Mouse (Mus musculus) kidney, postnatal 25 days (tissue): ENCODE results near the gene Aip.

Experiments used
- DNase-seq, 2 experiments: peaks; one replicate each; pipeline ENCODE4 v3.0.0; 2021; ENCODE audit warnings: mixed read lengths in 2 of 2

Gene Aip

DNA sequence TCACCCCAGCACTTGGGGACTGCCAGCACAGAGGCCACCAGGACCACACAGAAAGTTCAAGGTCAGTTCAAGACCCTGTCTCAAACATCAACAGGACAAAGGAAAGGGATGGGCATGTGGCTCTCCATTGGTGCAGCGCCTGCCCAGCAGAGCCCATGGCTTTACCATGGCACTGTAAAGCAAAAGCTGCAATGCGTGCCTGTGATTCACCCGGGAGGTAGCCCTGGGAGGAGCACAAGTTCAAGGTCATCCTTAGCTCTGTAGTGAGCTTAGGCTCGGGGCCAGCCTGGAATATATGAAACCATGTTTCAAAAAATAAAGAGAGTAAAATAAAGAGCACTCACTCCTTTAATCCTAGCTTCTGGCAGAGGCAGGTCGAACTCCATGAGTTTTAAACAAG, 26.2 kb upstream of the Aip start:
- no peak for DNase-seq

DNA sequence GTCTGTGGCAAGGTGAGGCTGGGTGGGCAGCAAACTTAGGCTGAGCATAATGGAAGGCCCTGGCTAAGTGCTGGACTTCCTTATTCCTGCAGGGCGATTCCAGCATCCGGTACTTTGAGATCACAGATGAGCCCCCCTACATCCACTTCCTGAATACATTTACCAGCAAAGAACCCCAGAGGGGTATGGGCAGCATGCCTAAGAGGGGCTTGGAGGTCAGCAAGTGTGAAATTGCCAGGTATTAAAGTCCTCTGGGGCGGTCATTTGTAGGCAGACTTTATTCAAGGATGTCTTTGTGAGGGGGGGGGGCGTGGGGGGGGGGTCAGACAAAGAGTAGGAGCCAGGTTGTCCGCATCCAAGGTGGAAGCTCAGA, 25.8 kb upstream of the Aip start:
- no peak for DNase-seq

DNA sequence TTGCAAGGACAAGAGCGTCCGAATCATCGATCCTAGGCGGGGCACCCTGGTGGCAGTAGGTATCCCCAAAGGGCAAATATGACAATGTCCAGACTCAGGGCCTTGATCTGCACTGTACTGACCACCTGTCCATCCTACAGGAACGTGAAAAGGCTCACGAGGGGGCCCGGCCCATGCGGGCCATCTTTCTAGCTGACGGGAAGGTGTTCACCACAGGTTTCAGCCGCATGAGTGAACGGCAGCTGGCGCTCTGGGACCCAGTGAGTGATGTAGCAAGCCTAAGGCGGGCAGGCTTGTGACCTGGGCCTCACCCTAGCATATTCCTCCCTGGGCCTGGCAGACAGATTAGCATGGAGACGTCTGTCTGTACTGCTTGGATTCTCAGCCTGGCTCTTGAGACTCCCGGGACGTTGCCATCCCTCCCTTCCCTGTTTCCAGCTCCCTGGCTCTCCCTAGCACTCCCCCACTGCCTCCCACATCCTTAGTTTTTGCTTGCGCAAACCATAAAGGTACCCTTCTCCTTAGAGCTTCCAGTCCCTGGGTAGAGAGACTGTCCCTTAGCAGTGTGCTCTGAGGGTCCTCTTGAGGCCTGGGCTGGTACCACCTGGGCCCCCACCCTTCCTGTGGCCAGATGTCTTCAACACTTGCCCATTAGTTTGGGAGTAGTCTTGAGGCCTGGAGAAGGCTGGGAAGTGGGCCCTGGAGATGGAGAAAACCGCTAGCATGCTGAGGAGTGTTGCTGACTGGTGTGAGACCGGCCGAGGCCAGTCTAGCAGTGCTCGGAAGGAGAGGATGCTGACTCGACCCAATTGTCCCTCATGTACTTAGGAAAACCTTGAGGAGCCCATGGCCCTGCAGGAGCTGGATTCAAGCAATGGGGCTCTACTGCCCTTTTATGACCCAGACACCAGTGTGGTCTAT, 25.2 kb upstream of the Aip start:
- no peak for DNase-seq

DNA sequence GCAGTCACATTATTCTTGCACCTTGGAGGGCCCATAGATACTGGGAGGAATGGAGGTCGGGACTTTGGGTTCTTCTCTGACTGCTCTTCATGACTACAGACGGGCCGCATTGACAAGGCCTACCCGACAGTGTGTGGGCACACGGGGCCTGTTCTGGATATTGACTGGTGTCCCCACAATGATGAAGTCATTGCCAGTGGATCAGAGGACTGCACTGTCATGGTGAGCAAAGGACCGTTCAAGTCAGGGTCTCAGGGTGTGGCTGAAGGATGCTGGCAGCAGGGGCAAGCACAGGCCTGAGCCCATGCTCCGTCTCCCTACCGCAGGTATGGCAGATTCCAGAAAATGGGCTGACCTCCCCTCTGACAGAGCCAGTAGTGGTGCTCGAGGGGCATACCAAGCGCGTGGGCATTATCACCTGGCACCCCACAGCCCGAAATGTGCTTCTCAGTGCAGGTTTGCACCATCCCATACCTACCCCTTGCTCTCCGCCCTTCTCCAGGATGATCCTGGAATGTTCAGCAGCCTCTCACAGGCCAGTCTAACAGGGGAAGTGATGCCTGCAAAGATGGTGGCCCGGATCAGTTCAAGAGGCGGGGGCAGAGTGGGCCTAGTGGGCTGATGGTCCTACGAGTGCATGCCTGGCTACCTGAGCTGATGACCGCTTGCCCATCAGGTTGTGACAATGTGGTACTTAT, 24.3 kb upstream of the Aip start:
- DNase-seq, result no peak

DNA sequence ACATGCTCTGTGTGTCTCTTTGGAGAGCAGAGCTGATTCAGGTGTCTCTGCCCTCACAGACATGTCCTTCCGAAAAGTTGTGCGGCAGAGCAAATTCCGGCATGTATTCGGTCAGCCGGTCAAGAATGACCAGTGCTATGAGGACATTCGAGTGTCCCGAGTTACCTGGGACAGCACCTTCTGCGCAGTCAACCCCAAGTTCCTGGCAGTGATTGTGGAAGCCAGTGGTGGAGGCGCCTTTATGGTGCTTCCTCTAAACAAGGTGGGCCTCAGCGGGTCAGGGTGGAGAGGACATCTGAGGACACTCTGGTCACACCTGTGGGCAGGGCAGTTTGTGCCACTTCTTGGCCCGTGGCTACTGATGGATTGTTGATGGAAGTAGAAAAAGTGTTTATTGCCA, 23.6 kb upstream of the Aip start:
- no peak for DNase-seq

DNA sequence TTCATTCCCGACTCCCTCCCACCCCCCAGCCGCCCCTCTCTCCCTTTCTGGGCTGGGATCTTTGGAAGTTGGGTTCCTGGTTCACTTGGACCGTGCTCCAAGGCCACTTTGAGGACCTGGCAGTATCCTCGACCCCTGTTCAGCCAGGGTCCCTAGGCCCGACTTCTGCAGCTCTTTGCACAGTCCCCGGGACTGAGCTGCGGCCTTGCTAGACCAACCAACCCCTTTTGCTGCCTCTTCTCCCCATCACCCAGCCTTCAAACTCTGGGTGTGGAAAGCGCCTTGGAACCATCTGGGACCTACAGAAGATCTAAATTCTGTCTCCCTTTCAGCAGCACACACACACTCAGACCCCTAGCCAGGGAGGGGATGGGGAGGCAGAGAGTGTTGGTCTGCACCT, 23.2 kb upstream of the Aip start:
- no peak for DNase-seq

DNA sequence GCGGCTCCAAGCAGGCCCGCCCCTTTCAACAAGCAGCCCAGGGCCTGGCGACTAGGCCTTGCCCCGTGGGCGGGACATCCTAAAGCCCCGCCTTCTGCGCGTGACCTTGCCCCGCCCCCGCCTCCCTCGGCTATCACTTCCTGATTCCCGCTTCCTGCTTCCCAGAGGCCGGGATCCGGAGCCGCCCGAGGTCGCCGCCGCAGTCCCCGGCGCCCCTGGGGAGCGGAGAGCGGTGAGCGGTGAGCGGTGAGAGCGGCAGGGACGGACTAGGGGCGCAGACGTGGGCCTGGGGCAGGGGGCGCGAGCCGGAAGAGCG, 22.8 kb upstream of the Aip start, which contains the start of gene Coro1b:
TSS of gene Coro1b (plus strand) at position 129 of the 316 bp plus-strand sequence.
- DNase-seq, result peak; percentile 98

DNA sequence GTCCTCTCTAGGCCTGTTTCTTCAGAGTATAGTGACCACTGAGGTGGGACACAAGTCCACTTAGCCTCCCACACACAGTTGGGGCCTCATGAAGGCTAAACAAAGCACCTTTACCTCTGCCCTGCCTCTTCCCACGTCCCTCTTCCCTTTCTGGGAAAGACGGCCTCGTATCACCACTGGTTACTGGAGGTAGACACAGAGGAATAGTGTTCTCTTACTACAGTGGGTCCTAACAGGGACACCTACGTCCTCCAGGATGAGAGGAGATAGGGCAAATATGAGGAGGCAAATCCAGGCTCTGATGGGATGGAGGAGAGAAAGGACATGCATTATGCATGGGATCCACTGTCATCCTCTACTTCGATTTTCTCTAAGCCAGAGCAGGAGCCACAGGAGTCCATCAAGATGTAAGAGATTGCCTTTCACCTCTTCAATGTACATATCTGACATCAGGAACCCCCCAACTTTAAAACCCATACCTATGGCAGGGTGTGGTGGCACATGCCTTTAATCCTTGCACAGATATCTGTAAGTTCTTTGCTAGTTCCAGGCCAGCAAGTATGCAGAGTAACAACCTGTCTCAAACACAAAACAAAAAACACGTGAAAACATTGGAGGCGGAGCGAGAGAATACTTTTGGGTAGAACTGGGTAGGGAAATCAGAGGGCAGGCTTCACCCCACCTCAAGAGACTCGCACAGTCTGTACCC, 22.3 kb upstream of the Aip start:
- no peak for DNase-seq

DNA sequence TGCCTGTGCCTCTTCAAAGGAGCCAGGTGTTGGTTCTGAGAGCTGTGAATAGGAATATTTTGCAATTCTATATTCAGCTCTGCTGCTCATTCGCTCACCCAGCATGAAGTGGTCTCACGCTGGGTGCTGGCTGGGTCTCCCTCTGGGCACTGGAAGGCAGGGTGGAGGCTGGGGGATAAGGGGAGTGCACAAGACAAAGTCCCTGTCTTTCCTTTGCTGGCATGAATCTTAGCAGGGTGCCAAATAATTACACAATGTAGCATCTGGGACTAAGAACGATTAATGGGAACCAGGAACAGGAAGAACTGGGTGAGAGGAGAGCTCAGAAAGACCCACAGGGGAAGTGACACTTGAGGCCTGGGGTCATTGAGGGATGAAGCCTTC, 21.4 kb upstream of the Aip start:
- no peak for DNase-seq

DNA sequence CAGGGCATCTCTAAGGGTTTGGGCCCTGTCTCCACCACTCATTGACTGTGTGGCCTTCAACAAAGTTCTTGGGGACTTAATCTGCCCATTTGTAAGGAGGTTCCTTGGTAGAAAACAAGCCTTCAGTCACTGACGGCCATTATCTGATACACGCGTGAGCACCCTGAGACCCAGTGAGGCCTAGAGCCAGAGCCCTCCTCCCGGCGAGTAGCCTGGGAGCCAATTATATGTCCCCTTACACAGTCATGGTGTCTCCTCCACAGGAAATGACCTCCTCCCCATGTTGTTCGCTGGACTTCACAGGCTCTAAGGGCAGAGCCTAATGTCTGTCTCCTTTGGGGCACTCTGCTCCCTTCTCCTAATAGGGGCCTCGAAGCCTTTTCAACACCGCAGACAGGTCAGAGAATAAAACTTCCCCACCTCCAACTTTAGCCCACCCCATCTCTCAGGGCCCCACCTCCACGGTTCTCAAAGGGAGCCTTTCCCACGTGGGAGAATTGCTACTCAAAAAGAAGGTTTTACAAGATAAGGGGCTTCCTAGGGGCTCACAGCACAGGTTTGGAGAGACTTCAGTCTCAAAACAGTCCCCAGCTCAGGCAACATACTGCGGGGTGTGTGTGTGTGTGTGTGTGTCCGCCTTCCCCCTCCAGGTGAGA, 20.8 kb upstream of the Aip start:
- no peak for DNase-seq

DNA sequence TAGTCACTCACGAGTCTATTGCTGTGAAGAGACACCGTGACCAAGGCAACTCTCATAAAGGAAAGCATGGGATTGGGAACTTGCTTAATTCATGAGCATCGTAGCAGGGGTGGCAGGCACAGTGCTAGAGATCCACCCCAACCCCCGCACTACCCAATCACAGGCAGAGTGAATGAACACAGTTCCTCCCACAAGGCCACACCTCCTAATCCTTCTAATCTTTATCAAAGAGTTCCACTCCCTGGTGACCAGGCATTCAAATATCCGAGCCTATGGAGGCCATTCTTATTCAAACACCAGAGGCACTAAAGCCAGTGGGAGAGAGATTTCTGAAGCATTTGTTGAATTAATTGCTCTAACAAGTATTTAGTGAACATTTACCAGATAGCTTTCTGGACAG, 20.3 kb upstream of the Aip start:
- DNase-seq, result no peak

DNA sequence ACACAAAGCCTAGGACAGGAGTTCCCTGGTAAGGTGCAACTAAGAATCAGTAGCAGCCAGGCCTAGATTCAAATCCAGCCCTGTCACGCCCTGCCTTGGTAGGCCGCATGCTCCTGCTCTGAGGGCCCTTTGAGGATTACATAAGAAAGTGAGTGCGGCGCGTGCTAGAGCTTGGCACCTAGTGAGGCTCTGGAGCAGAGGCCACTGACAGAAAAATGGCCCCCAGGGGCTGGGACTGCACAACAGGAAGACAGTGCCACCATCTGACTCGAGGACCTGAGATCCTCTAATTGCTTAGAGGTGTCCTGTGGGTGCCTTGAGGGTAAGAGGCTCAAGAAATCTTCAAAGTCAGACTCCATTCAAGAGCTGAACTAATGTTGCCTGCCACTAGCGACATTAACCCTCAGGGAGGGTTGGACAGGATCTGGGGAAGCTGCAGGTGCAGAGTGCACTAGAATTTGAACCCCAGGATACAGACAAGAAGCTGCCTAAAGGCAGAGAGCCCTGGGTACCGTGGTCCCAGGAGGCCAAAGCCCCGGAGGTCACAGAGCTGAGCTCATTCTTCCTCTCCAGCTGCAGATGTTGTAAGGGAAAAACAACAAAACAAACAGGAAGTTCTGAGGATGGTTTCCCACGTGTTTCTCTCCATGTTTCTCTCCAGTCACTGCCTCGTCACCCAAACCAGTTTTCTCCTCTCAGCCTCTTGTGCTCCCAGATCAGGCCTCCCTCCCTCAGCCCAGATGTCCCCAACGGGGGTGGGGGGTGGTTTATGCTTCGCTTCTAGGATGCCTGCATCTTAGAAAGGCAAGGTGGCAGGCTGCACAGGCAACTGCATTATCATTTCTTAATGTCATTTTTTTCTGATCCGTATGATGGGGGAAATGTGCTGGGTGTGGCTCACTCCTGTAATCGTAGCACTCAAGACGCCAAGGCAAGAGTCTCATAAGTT, 19.2 kb upstream of the Aip start:
- peak; percentile 27 to 63 for DNase-seq

DNA sequence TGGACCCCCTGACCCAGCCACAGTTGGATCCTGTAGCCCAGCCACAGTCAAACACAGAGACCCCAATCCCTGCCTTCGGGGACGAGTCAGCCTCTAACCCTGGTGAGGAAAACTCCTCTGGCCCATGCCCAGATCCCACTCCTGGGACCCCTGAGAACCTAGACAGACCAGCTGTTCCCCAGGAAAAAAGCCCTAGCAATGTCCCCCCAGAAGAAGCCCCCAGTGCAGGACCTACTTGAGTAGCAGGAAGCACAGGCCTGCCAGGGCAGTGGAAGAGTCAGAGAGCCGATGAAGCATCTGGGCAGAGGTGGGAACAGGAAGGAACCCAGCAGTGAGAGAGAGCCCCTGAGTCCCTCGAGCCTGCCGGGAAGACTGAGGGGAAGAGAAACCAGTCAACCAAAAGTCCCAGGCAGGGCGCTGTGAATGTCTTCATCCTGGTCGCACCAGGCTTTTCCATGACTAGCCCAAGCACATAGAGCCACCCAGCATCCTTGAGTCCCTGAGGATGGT, 18.2 kb upstream of the Aip start, which contains the start of gene Cabp4:
TSS of gene Cabp4 (minus strand) at position 275 of the 510 bp plus-strand sequence.
- peak in 1 of 2 experiments; percentile 29 for DNase-seq

DNA sequence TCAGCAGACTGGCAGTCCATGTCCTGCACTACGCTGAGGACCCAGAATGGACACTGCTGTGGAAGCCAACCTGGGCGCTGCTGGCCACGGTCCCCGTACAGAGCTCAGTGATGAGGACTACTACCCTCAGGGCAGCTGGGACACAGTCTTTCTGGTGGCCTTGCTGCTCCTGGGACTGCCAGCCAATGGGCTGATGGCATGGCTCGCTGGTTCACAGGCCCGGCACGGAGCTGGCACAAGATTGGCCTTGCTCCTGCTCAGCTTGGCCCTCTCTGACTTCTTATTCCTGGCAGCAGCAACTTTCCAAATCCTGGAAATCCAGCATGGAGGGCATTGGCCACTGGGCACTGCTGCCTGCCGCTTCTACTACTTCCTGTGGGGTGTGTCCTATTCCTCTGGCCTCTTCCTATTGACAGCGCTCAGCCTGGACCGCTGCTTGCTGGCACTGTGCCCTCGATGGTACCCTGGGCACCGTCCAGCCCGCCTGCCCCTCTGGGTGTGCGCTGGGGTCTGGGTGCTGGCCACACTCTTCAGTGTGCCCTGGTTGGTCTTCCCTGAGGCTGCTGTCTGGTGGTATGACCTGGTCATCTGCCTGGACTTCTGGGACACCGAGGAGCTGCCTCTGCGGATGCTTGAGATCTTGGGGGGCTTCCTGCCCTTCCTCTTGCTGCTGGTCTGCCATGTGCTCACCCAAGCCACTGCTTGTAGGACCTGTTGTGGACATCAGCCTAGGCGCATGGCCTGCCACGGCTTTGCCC, 16.9 kb upstream of the Aip start:
- peak; percentile 19 to 78 for DNase-seq

DNA sequence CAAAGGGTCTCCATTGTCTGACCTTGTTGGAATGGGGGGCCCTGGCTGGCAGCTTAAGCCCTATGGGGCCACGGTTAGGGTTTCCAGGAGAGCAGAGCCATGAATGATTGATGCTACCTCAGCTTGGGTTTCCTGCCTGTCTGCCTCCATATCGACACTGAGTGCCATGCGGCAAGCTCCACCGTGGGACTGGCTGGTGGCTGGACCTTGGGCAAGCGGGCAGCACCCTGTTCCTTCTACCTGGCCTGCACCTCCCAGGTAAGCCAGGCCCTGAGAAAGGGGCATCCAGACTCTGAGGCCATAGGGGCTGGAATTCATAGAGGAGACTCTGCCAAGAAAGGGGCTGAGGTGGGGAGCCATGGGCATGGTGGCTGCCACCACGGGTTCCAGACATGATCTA, 14.5 kb upstream of the Aip start:
- DNase-seq, result peak in 1 of 2 experiments; percentile 12

DNA sequence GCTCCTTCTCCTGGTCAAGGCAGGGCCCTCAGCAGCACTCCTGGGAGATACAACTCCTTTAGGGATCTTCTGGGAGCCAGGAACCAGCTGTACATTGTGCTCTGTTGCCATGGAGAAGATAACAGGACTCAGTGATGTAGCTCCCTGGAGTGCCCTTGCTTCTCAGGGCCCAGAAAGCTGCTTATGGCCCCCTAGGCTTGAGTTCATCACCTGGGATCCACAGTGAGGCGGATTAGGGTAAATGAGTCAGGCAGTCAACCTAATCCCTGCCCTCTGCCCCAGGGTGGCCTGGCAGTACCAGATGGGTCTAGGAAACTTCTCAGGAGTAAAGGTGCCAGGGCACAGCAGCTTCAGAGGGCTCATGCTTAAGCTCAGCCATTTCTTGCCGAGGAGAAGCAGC, 13.8 kb upstream of the Aip start, which contains the start of gene Gpr152:
TSS of gene Gpr152 (plus strand) at position 342 of the 400 bp plus-strand sequence.
- peak in 1 of 2 experiments; percentile 17 for DNase-seq

DNA sequence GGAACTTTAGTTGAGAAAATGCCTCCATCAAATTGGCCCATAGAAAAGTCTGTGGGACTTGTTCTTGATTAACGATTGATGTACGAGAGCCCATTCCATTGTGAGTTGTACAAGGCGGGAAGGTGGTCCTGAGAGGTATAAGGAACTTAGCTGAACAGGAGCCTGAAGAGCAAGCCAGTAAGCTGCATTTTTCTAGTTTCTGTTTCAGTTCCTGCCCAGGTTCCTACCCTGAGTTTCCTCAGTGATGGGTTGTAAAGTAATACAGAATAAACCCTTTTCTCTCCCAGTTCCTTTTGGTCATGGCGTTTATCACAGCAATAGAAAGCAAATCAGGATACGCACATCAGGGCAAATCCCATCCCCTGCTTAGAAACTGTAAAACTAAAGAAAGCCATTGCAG, 12.3 kb upstream of the Aip start:
- DNase-seq, result no peak

DNA sequence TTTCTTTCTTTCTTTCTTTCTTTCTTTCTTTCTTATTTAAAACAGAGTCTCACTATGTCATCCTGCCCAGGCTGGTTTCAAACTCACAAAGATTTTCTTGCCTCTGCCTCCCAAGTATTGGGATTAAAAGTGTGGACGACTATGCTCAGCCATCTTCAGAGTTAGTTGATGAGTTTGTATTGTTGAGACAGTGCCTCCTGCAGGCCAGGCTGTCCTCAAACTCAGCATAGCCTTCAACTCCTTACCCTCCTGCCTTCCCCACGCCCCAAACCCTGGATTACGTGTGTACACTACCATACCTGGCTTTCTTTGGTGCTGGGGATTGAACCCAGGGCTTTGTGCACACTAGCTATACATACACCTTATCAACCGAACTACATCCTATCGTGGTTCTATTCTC, 10.8 kb upstream of the Aip start:
- peak in 1 of 2 experiments; percentile 31 for DNase-seq

DNA sequence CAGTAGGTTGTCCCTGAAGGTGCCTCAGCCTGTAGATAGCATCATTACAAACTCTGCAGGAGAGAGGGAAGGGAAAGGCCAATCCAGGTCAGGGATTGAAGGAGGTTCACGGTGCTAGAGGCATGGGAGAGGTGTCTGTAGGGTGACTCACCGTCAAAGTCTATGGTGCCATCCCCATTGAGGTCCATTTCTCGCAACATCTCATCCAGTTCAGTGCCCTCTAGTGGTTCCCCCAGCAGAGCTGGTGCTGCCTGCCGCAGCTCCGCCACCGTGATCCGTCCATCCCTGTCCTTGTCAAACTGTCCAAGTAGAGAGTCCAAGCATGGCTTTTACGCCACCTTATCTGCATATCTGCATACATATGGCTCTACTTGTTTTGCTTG, 10.3 kb upstream of the Aip start:
- peak in 1 of 2 experiments; percentile 27 for DNase-seq

DNA sequence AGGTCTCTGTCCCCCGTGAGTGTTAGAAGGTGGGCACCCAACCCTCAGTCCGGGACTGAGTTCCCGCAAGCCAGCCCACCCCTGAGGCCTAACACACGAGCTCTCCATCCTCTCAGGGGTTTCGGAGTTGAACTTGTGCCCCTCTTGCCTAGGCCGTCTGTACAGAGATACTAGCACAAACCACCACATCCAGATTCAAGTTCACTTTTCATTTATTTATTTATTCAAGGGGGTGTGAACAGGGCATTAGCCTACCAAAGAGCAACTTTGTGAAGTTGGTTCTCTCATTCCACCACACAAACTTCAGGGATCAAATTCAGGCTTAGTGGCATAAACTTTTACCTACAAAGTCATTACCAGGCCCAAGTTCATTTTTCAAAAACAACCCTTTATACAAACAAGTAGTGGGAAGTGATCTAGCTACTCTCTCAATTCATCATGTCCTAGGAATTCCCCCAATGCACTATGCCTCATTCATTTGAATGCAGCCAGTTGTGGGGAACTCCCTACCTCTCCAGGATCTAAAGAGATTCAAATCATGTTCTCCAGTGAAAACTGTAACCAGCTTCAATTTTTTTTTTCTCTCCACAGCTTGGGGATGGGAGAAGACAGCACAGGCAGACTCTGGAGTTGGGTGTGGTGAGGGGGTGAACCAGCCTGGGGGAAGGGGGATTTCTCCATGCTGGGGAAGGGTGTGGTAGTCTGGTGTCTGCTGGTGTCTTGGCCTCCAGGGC, 9.7 kb upstream of the Aip start:
- peak in 1 of 2 experiments; percentile 30 for DNase-seq
